Mouse (Mus musculus): ENCODE measurements at regions not wholly inside any gene's neighbourhood (a gene's known extent, or its start where the extent isn't known, plus 50 kb on each side); places are given as distances from the start of the nearest gene placed in this dataset.

GRCm38 (mm10) chr8:35987327-35987726 lies 221.7 kb downstream of the Gm19410 start:
- 89% methylated on average over 5 of the region's 5 CpGs for WGBS
- H3K4me2 ChIP-seq (ENCODE audit: low read depth, low read length, severe bottlenecking), result no peak overlapping the region
- no peak for DNase-seq (ENCODE audit: low spot score)
- H3K4me1 ChIP-seq (replicated peaks; ENCODE audit: control insufficient read depth, insufficient read depth, low read length), result peaks cover under 1% of the 10 kb centered on the region; the same call in 1 of the 2 replicates
- no peaks in the 10 kb centered on the region for H3K36me3 ChIP-seq (ENCODE audit: control insufficient read depth, insufficient read depth, low read length)
- H3K27me3 ChIP-seq (ENCODE audit: control insufficient read depth, insufficient read depth, low read length), result no peaks in the 10 kb centered on the region
- H3K9me3 ChIP-seq (ENCODE audit: control insufficient read depth, low read length), result no peaks in the 10 kb centered on the region
- no peak overlapping the region for H3K9ac ChIP-seq (ENCODE audit: low read length)
- no peak overlapping the region for H3K4me3 ChIP-seq (ENCODE audit: low read depth, low read length)
- H3K27ac ChIP-seq (ENCODE audit: low read depth, low read length), result no peak overlapping the region
- no peak for ATAC-seq (replicated peaks; ENCODE audit: low FRiP score)

- Histone ChIP-seq H3K9ac (ENCODE audit: low read length) (no peak overlapping the region), H3K27me3 (ENCODE audit: control insufficient read depth, insufficient read depth, low read length) (no peaks in the 10 kb centered on the region), H3K4me2 (ENCODE audit: low read depth, low read length, severe bottlenecking) (no peak overlapping the region), H3K27ac (ENCODE audit: low read depth, low read length) (no peak overlapping the region), H3K9me3 (ENCODE audit: control insufficient read depth, low read length) (no peaks in the 10 kb centered on the region; the same call in 1 of the 2 replicates), H3K36me3 (ENCODE audit: control insufficient read depth, insufficient read depth, low read length) (no peaks in the 10 kb centered on the region), H3K4me1 (replicated peaks; ENCODE audit: control insufficient read depth, insufficient read depth, low read length) (no peaks in the 10 kb centered on the region), H3K4me3 (ENCODE audit: low read depth, low read length) (no peak overlapping the region)
- DNase-seq (ENCODE audit: low spot score) (no peak), ATAC-seq (replicated peaks; ENCODE audit: low FRiP score) (no peak)
- 90% methylated on average over 5 of the region's 5 CpGs for WGBS
These were observed 225.4 kb downstream of the Gm19410 start for GRCm38 (mm10) chr8:35991013-35991412.

- no peak for ATAC-seq (replicated peaks; ENCODE audit: low FRiP score)
These were observed 226.5 kb downstream of the Gm19410 start for GRCm38 (mm10) chr8:35991936-35992603.

GRCm38 (mm10) chr8:35996330-35997077 lies 230.9 kb downstream of the Gm19410 start:
- Histone ChIP-seq H3K4me2 (ENCODE audit: low read depth, low read length, severe bottlenecking) (no peak overlapping the region), H3K4me3 (ENCODE audit: low read depth, low read length) (no peak overlapping the region), H3K27me3 (ENCODE audit: control insufficient read depth, insufficient read depth, low read length) (no peaks in the 10 kb centered on the region), H3K4me1 (replicated peaks; ENCODE audit: control insufficient read depth, insufficient read depth, low read length) (no peaks in the 10 kb centered on the region), H3K36me3 (ENCODE audit: control insufficient read depth, insufficient read depth, low read length) (no peaks in the 10 kb centered on the region), H3K9me3 (ENCODE audit: control insufficient read depth, low read length) (no peaks in the 10 kb centered on the region; the same call in 1 of the 2 replicates), H3K9ac (ENCODE audit: low read length) (no peak overlapping the region), H3K27ac (ENCODE audit: low read depth, low read length) (no peak overlapping the region)
- no peak for ATAC-seq (replicated peaks; ENCODE audit: low FRiP score)
- 83% methylated on average over 6 of the region's 6 CpGs for WGBS
- no peak for DNase-seq (ENCODE audit: low spot score)

More at GRCm38 (mm10) chr8:35991936-35992603, 226.5 kb downstream of the Gm19410 start:
- WGBS, result 88% methylated on average over 9 of the region's 9 CpGs
- H3K36me3 ChIP-seq (ENCODE audit: control insufficient read depth, insufficient read depth, low read length), result no peaks in the 10 kb centered on the region
- H3K4me3 ChIP-seq (ENCODE audit: low read depth, low read length), result no peak overlapping the region
- no peaks in the 10 kb centered on the region for H3K27me3 ChIP-seq (ENCODE audit: control insufficient read depth, insufficient read depth, low read length)
- H3K9me3 ChIP-seq (ENCODE audit: control insufficient read depth, low read length), result no peaks in the 10 kb centered on the region; the same call in 1 of the 2 replicates
- H3K27ac ChIP-seq (ENCODE audit: low read depth, low read length), result no peak overlapping the region
- no peaks in the 10 kb centered on the region for H3K4me1 ChIP-seq (replicated peaks; ENCODE audit: control insufficient read depth, insufficient read depth, low read length)
- H3K9ac ChIP-seq (ENCODE audit: low read length), result no peak overlapping the region
- H3K4me2 ChIP-seq (ENCODE audit: low read depth, low read length, severe bottlenecking), result no peak overlapping the region
- DNase-seq (ENCODE audit: low spot score), result no peak

- H3K9me3 ChIP-seq (ENCODE audit: control insufficient read depth, low read length), result no peaks in the 10 kb centered on the region; the same call in 1 of the 2 replicates
- WGBS, result 91% methylated on average over 9 of the region's 9 CpGs
- ATAC-seq (replicated peaks; ENCODE audit: low FRiP score), result no peak
- DNase-seq (ENCODE audit: low spot score), result no peak
- no peak overlapping the region for H3K4me3 ChIP-seq (ENCODE audit: low read depth, low read length)
- no peak overlapping the region for H3K4me2 ChIP-seq (ENCODE audit: low read depth, low read length, severe bottlenecking)
- H3K36me3 ChIP-seq (ENCODE audit: control insufficient read depth, insufficient read depth, low read length), result no peaks in the 10 kb centered on the region
- H3K27ac ChIP-seq (ENCODE audit: low read depth, low read length), result no peak overlapping the region
- H3K9ac ChIP-seq (ENCODE audit: low read length), result no peak overlapping the region
- no peaks in the 10 kb centered on the region for H3K27me3 ChIP-seq (ENCODE audit: control insufficient read depth, insufficient read depth, low read length)
- H3K4me1 ChIP-seq (replicated peaks; ENCODE audit: control insufficient read depth, insufficient read depth, low read length), result no peaks in the 10 kb centered on the region
These were observed 234.0 kb downstream of the Gm19410 start for GRCm38 (mm10) chr8:35999584-35999983.

GRCm38 (mm10) chr8:36004387-36004786 lies 238.8 kb downstream of the Gm19410 start:
- Histone ChIP-seq H3K27ac (ENCODE audit: low read depth, low read length) (no peak overlapping the region), H3K36me3 (ENCODE audit: control insufficient read depth, insufficient read depth, low read length) (no peaks in the 10 kb centered on the region), H3K4me1 (replicated peaks; ENCODE audit: control insufficient read depth, insufficient read depth, low read length) (peaks cover under 1% of the 10 kb centered on the region; the same call in 1 of the 2 replicates), H3K27me3 (ENCODE audit: control insufficient read depth, insufficient read depth, low read length) (no peaks in the 10 kb centered on the region), H3K9ac (ENCODE audit: low read length) (no peak overlapping the region), H3K4me2 (ENCODE audit: low read depth, low read length, severe bottlenecking) (no peak overlapping the region), H3K4me3 (ENCODE audit: low read depth, low read length) (no peak overlapping the region), H3K9me3 (ENCODE audit: control insufficient read depth, low read length) (no peaks in the 10 kb centered on the region)
- DNase-seq (ENCODE audit: low spot score) (no peak), ATAC-seq (replicated peaks; ENCODE audit: low FRiP score) (no peak)
- WGBS, result 83% methylated on average over 2 of the region's 2 CpGs

GRCm38 (mm10) chr8:36005536-36005935 lies 239.9 kb downstream of the Gm19410 start:
- Histone ChIP-seq H3K27ac (ENCODE audit: low read depth, low read length) (no peak overlapping the region), H3K27me3 (ENCODE audit: control insufficient read depth, insufficient read depth, low read length) (no peaks in the 10 kb centered on the region), H3K9me3 (ENCODE audit: control insufficient read depth, low read length) (no peaks in the 10 kb centered on the region), H3K4me2 (ENCODE audit: low read depth, low read length, severe bottlenecking) (no peak overlapping the region), H3K4me3 (ENCODE audit: low read depth, low read length) (no peak overlapping the region), H3K36me3 (ENCODE audit: control insufficient read depth, insufficient read depth, low read length) (no peaks in the 10 kb centered on the region), H3K9ac (ENCODE audit: low read length) (no peak overlapping the region), H3K4me1 (replicated peaks; ENCODE audit: control insufficient read depth, insufficient read depth, low read length) (peaks cover 3% of the 10 kb centered on the region; the same call in 1 of the 2 replicates)
- DNase-seq (ENCODE audit: low spot score) (no peak), ATAC-seq (replicated peaks; ENCODE audit: low FRiP score) (no peak)
- WGBS, result 75% methylated on average over 3 of the region's 3 CpGs

GRCm38 (mm10) chr8:36007724-36008123 lies 242.1 kb downstream of the Gm19410 start:
- Histone ChIP-seq H3K4me2 (ENCODE audit: low read depth, low read length, severe bottlenecking) (no peak overlapping the region), H3K27me3 (ENCODE audit: control insufficient read depth, insufficient read depth, low read length) (no peaks in the 10 kb centered on the region), H3K4me3 (ENCODE audit: low read depth, low read length) (no peak overlapping the region), H3K4me1 (replicated peaks; ENCODE audit: control insufficient read depth, insufficient read depth, low read length) (peaks cover 3% of the 10 kb centered on the region; the same call in 1 of the 2 replicates), H3K9me3 (ENCODE audit: control insufficient read depth, low read length) (no peaks in the 10 kb centered on the region), H3K36me3 (ENCODE audit: control insufficient read depth, insufficient read depth, low read length) (no peaks in the 10 kb centered on the region), H3K27ac (ENCODE audit: low read depth, low read length) (no peak overlapping the region), H3K9ac (ENCODE audit: low read length) (no peak overlapping the region)
- no peak for DNase-seq (ENCODE audit: low spot score)
- no peak for ATAC-seq (replicated peaks; ENCODE audit: low FRiP score)
- WGBS, result 90% methylated on average over 1 of the region's 1 CpGs

Measured in forebrain, embryonic 11.5 days (tissue).